Mouse (Mus musculus) olfactory bulb, adult 2 months (tissue): ENCODE results near the gene Rnf215.

Source experiments
- CTCF ChIP-seq: fragments of 200-500 bp; IDR thresholded peaks from 2 replicates; pipeline ENCODE4 v1.5.1; 2012; ENCODE audit warnings: low read depth, mild to moderate bottlenecking, low read length, moderate library complexity; ENCODE audit not compliant: insufficient read depth
- POLR2A ChIP-seq: fragments of 200-500 bp; IDR thresholded peaks from 2 replicates; pipeline ENCODE4 v1.6.1; 2012; ENCODE audit warnings: mild to moderate bottlenecking, low read depth, low read length, moderate library complexity; ENCODE audit not compliant: insufficient read depth

GRCm38 (mm10) chr11:4097091-4097621 is 37.8 kb upstream of the Rnf215 start:
- no peak for TF ChIP-seq POLR2A
- no peak for TF ChIP-seq CTCF
